Mouse (Mus musculus): ENCODE data around the gene Trpv4.
A peak's percentile ranks its signal among the peaks of the same experiment; 100 is the strongest.

DNA sequence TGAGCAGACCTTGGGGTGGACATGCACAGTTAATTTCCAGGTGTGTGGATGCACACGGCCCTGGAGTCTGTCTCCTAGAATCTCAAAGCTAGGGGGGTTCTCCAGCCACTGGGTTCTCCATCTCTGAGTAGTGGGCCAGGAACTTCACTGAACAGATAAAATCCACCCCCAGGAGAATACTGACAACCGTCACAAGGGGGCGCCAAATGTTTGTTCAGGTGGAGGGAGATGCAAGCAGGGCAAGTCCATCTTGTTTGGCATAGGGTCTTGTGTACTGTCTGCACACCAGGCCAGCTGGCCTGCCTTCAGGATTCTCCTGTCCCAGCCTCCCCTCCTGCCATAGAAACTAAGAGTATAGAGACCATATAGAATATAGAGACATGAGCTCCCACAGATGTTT lies 32.6 kb downstream of the Trpv4 start:
- TF ChIP-seq CTCF (IDR thresholded peaks at IDR 0.05; ENCODE audit: low read depth, low read length) = peak; percentile 71
- no peak for TF ChIP-seq POLR2A (IDR thresholded peaks at IDR 0.05; ENCODE audit: borderline replicate concordance, low read depth, low read length)

All from bone marrow macrophage, adult 2 months (primary cell).